Mouse (Mus musculus) kidney, adult 2 months (tissue): ENCODE results near the gene Rhot1.

ENCODE experiments used
- CTCF ChIP-seq: fragments of 200-500 bp; conservative IDR thresholded peaks from 2 replicates; pipeline ENCODE4 v1.5.1; 2011; ENCODE audit warnings: low read depth, mild to moderate bottlenecking, control low read depth, low read length, moderate library complexity, mixed read lengths; ENCODE audit not compliant: insufficient read depth, insufficient read length
- POLR2A ChIP-seq: fragments of 200-500 bp; IDR thresholded peaks from one replicate; pipeline ENCODE4 v1.6.1; 2011; ENCODE audit warnings: low read depth, low read length, control low read depth

- TF ChIP-seq POLR2A (no peak), CTCF (no peak)
These were observed 39.2 kb upstream of the Rhot1 start for GRCm38 (mm10) chr11:80169629-80170028.
